Mouse (Mus musculus): ENCODE results near the gene Mprip. TPM values are rescaled to one million over a fixed set of nuclear protein-coding genes. Genes with fewer than 3 reads are reported as not detected.
A peak's percentile ranks its signal among the peaks of the same experiment; 100 is the strongest.

Gene Mprip
- total RNA-seq, 2 experiments from 2014 or later = 267 to 302 TPM

- DNase-seq (ENCODE audit: extremely low spot score in 1 of 2, low spot score in 1 of 2) = no peak
Measured at GRCm38 (mm10) chr11:59787199-59787781, 126.2 kb downstream of the Mprip start, which contains the start of gene Pld6. Pld6 (minus strand) TSS chr11:59787645.

DNA sequence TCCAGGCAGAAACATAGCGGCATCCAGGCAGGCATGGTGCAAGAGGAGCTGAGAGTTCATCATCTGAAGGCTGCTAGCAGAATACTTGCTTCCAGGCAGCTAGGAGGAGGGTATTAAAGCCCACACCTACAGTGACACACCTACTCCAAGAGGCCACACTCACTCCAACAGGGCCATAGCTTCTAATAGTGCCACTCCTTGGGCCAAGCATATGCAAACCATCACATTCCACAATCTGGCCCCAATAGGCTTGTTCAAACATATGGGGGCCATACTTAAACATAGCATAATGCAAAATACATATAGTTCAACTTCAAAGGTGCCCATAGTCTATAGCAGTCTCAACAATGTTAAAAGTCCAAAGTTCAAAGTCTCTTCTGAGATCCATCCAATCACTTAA, 128.2 kb downstream of the Mprip start:
- DNase-seq (ENCODE audit: extremely low spot score in 1 of 2, low spot score in 1 of 2) = no peak

DNA sequence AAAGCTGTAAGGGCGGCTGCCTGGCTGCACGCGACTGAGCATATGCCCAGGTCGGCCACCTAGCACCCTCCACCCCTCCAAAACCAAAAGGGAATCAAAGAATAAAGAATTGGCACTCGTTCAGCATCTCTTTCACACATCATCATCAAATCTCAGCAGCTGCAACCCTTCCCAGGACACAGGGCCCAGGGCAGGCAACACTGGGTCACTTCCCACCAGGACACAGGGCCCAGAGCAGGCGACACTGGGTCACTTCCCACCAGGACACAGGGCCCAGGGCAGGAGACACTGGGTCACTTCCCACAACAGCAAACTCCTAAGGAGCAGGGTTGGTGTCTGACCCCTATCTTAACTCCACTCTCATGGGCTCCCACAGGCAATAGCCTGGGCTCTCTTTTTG, 132.3 kb downstream of the Mprip start:
- DNase-seq (ENCODE audit: extremely low spot score in 1 of 2, low spot score in 1 of 2) = no peak

DNA sequence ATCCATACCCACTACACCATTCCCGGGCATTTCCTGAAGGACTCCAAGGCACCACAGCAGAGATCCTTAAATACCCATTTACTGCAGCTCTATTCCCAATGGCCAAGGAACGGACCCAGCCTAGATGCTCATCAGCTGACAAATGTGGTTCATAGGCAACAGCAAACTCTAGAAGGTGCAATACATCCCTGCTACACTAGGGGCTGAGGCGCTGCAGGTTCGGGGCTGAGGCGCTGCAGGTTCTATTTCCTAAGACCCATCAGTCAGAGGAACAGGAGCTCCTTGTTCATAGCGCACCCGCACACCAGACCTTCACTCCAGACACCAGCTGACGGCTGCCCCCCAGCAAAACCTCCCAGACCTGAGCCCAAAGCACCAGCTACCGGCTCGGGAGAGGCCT, 139.3 kb downstream of the Mprip start:
- no peak for DNase-seq (ENCODE audit: extremely low spot score in 1 of 2, low spot score in 1 of 2)

- DNase-seq (ENCODE audit: extremely low spot score in 1 of 2, low spot score in 1 of 2) = no peak
Measured at GRCm38 (mm10) chr11:59801881-59802280, 140.8 kb downstream of the Mprip start.

- no peak for DNase-seq (ENCODE audit: extremely low spot score in 1 of 2, low spot score in 1 of 2)
Measured at GRCm38 (mm10) chr11:59803516-59803915, 142.4 kb downstream of the Mprip start.

DNA sequence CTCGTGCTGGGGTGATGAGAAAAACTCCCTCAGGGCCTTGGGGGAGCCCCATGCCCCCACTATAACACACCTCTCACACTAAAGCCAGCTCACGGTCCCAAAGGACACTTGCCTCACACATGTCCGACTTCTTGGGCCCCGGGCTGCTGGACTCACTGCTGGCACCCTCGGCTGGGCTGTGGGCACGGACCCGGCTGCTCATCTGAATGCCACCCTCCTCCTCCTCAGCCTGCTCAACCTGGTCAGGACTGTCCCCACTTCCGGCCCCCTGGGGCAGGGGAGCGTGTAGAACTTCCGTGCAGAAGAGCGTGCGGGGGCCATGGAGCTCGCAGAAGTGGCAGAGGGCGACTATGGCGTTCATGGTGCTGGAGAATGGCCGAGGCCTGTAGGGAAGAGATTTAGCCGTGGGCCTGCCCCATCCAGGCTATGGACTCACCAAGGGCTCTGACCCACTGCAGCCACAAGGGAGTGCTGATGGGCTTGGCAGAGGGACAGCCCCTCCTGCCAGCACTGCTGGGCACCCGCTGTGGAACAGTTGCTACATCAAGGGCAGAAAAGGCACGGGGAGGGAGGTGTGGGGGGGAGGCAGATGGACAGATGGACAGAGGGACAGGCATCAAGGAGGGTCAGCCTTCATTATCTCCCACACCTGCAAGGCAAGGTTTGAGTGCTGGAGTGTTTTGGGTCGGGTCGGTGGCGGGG, 143.5 kb downstream of the Mprip start:
- no peak for DNase-seq (ENCODE audit: extremely low spot score in 1 of 2, low spot score in 1 of 2)

DNA sequence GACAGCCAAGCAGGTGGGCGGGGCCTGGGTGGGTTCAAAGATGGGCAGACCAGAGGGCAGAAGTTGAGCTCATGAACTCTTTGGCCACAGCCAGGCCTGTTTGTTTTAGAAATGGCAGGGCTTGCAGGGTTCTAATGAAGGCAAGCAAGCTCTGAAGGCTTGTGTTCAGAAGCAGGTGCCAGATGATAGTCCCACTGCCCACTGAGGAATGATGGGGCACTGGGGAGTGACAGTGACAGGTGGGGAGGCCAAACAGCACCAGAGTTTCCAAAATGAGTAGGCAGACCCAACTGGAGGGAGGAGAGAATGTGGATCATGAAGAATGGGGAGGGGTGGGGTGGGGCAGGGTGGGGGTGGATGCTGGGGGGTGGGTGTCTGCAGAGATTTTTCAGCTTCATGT, 144.2 kb downstream of the Mprip start:
- no peak for DNase-seq (ENCODE audit: extremely low spot score in 1 of 2, low spot score in 1 of 2)

GRCm38 (mm10) chr11:59805656-59806055, 144.6 kb downstream of the Mprip start:
- DNase-seq (ENCODE audit: extremely low spot score in 1 of 2, low spot score in 1 of 2) = no peak

DNA sequence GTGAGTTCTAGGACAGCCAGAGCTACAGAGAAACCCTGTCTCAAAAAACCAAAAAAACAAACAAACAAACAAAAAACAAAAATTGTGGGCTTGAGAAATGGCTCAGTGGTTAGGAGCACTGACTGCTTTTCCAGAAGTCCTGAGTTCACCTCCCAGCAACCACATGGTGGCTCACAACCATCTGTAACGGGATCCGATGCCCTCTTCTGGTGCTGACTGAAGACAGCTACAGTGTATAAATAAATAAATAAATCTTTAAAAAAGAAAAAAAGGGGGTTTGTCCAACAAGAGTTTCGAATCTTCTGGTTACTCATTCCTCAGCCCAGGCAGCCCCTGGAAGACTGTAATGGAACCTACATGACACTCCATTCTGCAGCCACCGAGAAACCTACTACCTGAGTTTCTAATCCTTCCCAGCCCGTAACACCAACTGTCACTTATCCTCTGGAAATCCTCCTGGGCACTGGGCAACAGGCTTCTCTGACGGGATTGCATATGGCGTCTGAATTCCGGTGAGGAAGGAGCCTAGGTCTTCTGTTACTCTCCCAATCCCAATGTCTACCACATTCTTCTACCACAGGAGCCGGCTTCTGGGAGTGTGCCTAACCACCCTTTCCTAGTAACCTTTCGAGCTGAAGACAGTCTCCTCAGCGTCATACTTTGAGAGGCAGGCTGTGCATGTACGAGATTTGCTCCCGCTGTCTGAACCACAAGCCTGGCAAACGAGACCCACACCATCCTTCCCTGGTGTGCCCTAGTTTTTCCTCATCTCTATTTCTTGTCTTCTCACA, 147.3 kb downstream of the Mprip start:
- DNase-seq (ENCODE audit: extremely low spot score in 1 of 2, low spot score in 1 of 2) = no peak

- no peak for DNase-seq (ENCODE audit: extremely low spot score in 1 of 2, low spot score in 1 of 2)
Measured at GRCm38 (mm10) chr11:59809071-59809669, 148.1 kb downstream of the Mprip start.

DNA sequence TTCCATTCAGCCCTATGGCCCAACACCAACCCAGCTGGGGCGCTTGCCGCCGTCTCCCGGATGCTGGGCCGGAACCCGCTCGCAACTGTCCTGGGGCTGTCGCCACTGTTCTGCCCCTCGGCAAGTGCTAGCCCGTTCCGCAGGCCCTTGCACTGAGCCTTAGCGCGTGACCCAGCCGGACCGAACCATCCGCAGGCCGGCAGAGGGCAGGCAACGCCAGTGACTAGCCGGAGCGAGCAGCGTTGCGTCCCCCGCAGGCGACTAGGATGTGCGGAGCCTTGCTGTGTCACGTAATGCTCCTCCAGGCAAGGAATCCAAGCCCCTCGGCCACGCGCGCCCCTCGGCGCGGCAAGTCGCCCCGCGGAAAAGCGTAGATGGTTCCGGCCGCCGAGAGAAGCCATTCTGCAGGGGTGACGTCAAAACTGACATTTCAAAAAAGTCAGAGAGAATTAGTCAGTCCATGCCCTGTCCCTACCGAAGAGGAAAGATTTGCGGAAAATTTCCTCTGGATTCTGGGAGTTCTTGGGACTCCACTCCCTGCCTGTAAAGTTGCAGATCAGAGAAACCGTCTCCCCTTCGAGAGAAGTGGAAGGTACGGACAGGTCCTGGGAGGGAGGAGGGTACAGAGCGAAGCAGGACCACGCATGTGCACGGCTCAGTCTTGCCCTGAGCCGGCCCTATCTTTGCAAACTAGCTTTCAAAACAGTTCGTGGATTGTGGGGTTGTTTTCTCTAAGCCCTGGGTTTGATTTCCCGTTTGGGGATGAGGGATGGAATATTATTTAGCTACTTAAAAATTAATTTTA, 148.8 kb downstream of the Mprip start, which contains the start of gene Flcn:
Gene Flcn, minus strand, starts transcription at position 347 of the 805 bp plus-strand sequence.
- DNase-seq (ENCODE audit: extremely low spot score in 1 of 2, low spot score in 1 of 2) = peak; percentile 73 to 88

DNA sequence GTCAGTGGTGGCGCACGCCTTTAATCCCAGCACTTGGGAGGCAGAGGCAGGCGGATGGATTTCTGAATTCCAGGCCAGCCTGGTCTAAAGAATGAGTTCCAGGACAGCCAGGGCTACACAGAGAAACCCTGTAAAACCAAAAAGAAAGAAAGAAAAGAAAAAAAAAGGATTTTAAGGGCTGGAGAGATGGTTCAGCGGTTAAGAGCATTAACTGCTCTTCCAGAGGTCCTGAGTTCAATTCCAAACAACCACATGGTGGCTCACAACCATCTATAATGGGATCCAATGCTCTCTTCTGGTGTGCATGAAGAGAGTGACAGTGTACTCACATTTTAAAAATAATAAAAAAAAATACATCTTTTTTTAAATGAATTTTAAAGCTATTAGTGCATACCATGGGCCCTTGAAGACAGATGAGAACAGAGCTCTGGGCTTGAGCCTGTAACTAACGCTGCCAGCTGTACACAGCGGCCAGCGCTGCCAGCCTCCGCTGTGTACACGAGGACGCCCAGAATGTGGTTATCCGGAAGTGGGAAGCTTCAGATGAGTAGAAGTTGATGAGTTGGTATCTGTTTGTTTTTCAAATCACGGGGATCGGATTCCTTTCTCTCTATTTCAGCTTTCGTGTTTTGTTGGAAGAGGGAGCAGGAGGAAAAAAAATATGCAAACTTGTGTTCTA, 149.5 kb downstream of the Mprip start:
- no peak for DNase-seq (ENCODE audit: extremely low spot score in 1 of 2, low spot score in 1 of 2)

GRCm38 (mm10) chr11:59811211-59811610, 150.1 kb downstream of the Mprip start:
- DNase-seq (ENCODE audit: extremely low spot score in 1 of 2, low spot score in 1 of 2) = no peak

GRCm38 (mm10) chr11:59813276-59813675, 152.2 kb downstream of the Mprip start:
- DNase-seq (ENCODE audit: extremely low spot score in 1 of 2, low spot score in 1 of 2) = no peak

- DNase-seq (ENCODE audit: extremely low spot score in 1 of 2, low spot score in 1 of 2) = no peak
Measured at GRCm38 (mm10) chr11:59814311-59814710, 153.2 kb downstream of the Mprip start.

GRCm38 (mm10) chr11:59814936-59815335, 153.8 kb downstream of the Mprip start:
- DNase-seq (ENCODE audit: extremely low spot score in 1 of 2, low spot score in 1 of 2) = no peak

GRCm38 (mm10) chr11:59815482-59816065, 154.5 kb downstream of the Mprip start:
- DNase-seq (ENCODE audit: extremely low spot score in 1 of 2, low spot score in 1 of 2) = no peak

DNA sequence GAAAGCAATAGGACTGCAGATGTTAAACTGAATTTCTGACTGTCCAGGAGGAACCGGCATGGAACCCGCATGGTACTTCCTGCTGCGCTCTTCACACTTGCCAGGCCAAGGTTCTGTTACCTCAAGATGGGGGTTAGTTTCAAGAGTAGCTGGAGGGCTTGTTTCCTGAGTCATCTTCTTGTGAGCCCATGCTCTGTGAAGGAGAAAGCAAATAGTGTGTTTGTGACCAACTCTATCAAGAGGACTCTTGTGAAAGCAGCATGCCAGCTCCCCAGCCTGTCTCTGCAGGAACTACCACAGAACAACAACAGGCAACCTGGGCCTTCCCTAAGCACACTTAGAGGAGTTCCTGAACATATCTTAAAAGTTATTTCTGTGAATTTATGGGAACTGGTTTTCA, 156.8 kb downstream of the Mprip start:
- no peak for DNase-seq (ENCODE audit: extremely low spot score in 1 of 2, low spot score in 1 of 2)
